Mouse (Mus musculus): Measurements from ENCODE around the gene Lrig1.

GRCm38 (mm10) chr6:94709832-94710231 lies 9.9 kb upstream of the Lrig1 start:
- no peak for TF ChIP-seq CTCF (conservative IDR thresholded peaks at IDR 0.05; ENCODE audit: insufficient read depth, insufficient read length, low read depth, low read length)
- no peak for TF ChIP-seq POLR2A (IDR thresholded peaks at IDR 0.05; ENCODE audit: low read depth, low read length)

Data from kidney, adult 2 months (tissue).